Mouse (Mus musculus): ENCODE data around the gene Iqgap1.
"Not testable (repeated sequence)": the region's sequence is repeated elsewhere in the genome, so short reads cannot be mapped to it uniquely, and the experiment has no call there.

Iqgap1 gene

DNA sequence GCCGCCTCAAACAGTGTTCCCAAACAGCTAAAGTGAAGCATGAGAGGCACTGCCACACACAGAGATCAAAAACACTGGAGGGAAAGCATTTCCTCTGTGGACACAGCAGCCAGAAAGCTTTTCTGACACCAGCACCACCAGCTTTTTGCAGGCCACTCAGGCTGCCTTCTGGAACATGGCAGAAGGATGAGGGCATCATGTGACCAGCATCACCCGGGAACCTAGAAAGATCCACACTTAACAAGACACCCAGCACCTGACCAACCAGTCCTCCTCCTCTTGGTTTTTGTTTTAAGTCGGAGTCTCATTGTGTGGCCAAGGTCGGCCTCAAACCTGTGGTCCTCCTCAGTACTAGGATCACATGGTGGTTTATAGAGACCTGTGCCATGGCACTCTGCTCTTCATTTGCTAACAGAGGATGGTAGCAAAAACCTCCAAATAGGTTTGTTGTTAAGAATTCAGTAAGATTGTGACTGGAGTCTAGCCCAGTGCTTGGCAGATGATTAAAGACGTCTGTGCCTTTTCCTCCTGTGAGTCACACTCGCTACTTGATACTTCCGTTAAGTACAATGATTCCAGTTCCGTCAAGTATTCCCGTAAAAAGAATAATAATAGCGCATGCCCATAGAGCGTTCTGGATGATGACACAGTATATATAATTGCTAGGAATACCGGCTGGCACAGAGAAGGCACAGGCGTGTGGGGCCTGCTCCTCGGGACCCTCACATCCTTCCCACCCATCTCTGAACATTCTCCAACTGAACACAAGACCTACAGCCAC is 51.8 kb downstream of the Iqgap1 start:
- DNase-seq (ENCODE audit: low read depth, low spot score): no peak

DNA sequence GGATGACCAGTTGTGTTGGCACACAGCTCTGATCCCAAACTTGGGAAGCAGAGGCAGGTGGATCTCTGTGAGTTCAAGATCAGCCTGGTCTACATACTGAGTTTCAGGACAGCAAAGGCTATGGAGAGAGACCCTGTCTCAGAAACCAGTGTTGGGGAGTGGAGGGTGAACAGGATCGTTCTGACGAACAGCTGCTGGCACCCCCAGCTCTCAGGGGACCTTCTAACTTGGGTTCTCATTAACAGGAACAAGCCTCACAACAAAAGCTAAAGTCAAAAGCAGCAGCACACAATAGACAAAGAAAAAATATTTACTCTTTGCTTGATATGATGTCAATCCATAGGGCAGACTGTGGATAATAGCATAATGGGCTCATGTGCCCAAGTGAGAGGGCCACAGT is 55.3 kb downstream of the Iqgap1 start:
- DNase-seq (ENCODE audit: low read depth, low spot score): no peak

DNA sequence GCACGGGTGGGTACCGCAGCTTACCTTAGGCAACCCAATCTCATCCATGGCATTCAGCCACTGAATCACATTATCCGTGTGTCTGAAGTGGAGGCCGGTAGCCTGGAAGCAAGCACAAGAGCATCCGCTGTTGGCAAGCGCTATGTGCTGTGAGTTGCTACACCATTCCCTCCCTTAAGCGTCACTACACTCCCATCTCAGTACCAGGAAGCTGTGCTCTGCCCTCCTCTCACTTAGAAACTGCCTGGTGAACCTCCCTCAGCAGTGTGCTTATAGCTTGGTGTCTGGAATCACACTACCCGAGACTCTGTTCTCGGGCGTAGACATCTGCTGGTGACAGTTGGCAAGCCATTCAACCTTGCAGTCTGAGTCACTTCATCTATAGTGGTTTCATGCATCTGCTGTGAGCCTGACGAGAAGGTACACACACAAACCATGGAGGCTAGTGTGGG is 58.9 kb downstream of the Iqgap1 start:
- DNase-seq (ENCODE audit: low read depth, low spot score): peak; percentile 50

DNA sequence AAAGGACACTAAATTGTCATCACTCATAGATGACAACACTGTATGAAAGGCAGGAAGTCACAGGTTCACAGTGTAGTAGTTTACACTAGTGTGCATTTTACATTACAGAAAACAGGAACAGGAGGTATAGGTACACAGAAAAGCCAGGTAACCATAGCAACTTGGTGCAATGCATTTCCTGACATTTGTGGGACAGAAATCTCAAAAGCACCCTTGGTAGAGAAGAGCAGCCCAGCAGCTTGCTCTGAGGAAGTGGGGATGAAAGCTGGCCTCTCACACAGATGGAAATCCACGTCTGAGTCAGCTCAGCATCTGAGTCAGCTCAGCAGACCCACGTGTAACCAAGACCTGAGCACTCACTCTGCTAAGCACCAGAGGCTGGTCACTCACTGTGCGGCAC is 59.7 kb downstream of the Iqgap1 start:
- peak; percentile 91 for DNase-seq (ENCODE audit: low read depth, low spot score)

DNA sequence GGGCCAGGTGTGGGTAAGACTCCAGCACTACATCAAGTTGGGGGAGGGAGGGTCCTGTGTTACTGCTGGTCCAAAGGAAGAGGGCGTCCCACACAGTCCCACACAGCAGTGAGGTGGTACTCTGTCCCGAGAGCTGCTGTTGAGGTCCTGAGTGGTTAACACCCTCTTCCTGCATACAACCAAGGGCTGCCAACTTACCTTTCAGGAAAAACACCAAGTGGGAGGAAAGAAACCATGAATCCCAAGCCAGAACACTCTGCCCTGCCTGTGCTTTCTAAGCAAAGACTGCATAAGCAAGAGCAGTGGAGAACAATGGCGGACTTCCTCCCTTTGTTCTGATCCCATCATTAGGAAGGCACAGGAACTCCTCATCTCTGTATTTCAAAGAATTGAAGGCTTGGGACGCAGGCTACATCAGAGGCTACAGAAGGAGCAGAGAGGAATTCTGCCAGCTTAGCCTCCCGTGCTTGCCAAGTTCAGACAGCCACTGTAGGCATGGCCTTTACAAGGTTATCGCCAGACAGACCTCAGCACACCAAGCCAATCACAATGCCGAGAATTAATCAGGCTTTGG is 61.8 kb downstream of the Iqgap1 start:
- DNase-seq (ENCODE audit: low read depth, low spot score): no peak

DNA sequence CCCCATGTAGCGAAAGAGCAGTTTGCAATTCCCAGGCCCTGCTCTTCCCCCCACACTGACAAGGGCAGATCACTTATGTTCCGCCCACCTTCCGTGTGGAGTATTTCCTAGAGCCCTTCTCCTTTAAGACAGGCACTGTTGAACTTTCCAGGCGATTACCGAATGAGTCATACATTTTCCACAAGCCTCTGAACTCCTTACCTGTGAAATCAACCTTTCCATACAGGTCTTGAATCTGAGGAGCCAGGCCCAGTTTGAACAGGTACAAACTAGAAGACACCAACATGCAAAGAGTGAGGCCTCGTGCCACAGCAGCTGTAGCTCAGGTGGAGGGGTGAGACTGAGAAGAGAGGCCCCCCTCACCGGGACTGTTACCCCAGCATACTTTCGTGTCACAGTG is 63.5 kb downstream of the Iqgap1 start:
- peak; percentile 58 for DNase-seq (ENCODE audit: low read depth, low spot score)

DNA sequence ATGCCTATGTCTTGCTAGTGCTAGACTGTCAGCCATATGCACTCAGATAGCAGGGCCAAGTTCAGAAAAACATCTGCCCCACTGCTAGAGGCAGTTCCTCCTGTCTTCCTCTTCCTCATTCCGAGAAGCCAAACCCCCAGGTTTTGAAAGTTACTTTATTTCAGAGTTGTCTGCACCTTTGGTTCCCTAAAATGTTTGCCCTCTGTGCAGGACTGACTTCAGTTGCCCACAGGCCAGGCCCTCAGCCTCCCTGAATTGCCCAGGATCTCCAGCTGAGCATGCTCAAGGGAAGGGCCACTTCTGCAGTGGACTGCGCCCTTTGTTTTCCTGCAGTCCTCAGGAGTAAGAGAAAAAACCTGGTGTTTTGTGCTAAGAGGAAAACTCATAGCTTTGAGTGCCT is 71.7 kb downstream of the Iqgap1 start:
- DNase-seq (ENCODE audit: low read depth, low spot score): no peak

DNA sequence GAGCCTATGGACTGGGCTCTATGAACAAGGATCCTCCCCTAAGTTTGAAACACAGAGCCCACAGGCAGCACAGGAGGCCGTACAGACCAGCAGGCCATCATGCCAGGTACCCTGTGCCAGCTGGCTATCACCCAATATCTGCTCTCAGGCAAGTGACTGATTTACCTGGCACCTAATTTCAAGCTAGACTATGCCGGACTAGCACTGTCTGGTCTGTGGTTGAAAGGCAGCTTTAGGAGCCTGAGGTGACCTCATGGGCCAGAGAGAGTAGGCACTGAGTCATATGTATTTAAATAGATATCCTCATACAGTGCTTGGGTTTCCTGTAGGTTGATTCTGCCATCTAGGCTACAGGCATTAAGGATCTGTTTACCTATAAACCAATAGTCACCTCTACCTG is 72.2 kb downstream of the Iqgap1 start:
- no peak for DNase-seq (ENCODE audit: low read depth, low spot score)

DNA sequence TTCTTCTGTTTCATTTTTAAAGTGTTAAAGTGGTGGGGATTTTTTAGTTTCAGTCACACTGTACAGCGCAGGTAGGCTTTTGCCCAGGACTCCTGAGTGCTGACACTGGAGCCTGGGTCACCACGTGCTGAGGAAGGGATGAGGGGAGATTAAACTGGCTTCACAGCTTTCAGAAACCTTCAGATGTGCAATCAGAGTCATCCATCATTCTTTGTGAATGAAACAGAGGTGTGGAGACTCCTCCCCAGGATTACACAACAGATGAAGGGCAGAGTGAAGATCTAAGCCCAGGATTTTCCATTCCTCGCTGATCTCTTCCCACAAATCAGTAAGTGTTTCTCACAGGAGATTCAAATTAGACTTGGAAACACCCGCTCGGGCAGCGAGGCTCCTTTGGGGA is 76.2 kb downstream of the Iqgap1 start:
- DNase-seq (ENCODE audit: low read depth, low spot score): no peak

DNA sequence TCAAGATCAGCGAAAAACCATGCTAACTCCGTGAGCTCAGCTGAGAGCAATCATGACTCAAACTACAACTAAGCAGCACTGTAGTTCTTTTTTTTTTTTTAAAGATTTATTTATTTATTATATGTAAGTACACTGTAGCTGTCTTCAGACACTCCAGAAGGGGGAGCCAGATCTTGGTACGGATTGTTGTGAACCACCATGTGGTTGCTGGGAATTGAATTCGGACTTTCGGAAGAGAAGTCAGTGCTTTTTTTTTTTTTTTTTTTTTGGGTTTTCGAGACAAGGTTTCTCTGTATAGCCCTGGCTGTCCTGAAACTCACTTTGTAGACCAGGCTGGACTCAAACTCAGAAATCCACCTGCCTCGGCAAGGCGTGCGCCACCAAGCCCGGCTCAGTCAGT is 76.7 kb downstream of the Iqgap1 start:
- DNase-seq (ENCODE audit: low read depth, low spot score): not testable (repeated sequence)

DNA sequence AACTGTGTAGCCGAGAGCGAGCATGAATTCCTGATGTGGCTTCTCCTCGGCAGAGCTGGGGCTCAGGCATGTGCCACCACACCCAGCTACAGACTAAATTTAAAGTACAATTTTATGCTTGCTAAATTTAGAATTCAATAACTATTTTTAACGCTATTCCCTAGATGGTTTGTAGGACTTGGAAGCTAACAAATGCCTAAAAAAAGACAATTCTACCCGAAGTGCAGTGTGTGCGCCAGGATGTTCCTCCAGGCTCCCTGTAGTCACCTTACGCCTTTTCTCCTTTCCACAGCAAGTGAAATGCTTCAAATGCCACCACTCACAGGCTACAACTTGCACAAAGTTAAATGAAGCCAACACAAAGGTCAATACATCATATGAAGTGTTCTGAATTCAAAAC is 78.4 kb downstream of the Iqgap1 start:
- no peak for DNase-seq (ENCODE audit: low read depth, low spot score)

DNA sequence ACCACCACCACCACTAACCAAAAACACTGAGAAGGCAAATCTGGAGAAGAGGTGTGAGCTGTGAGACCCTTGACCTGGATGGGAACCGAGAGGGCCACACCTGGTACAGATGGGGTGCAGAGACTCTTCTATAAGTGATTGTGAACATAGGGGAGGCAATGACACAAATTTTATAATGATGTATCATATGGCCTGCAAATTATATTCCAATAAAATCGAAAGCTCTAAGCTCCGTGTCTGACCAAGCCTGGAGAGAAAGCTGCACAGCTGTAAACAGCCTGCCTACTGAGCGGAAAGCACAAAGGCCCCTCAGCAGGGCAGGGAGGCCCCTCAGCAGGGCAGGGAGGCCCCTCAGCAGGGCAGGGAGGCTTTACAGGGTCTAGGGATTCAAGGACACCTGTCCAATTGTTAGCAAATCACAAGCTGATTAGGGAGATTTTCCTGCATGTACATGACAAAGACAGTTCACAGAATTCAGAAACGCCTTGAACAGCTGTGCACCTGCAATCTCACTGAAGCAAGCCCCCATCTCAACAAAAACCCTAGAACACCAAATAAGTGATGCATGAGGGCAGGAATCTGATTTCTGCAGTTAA is 79.5 kb downstream of the Iqgap1 start:
- DNase-seq (ENCODE audit: low read depth, low spot score): no peak

DNA sequence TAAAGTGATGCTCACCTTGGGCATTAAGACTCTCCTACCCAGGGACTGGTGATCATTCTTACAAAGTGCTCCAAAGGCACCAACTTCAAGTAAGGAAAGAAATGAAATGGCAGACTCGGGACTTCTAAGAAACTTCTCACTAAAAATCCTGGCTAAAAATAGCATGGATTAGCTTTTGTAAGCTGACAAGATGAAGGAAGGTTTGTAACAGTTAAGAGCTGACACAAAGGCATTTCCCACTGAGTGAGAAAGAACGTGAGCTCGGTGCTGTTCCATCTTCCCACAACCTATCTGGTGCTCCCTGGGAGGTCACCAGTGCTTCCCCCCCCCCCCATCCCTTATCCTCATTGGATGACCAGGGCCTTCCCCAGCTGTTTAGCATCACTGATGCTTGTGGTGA is 80.0 kb downstream of the Iqgap1 start:
- DNase-seq (ENCODE audit: low read depth, low spot score): no peak

DNA sequence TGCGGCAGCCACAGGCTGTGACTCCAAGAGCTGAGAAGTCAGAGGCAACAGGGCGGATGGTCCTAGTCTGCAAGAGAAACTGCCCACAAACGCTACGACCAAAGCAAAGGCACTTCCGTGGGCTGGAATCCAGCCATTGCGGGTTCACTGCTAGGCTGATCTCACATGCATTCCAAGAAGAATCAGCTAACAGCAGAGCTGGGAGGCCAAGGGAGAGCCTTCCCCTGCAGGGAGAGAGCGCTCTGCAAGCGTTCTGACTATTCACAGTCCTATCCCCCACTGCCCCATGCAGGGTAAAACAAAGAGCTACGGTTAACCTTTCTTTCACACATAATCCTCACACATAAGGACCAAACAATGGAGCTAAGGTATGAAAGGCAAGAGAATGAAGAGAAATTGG is 80.5 kb downstream of the Iqgap1 start:
- DNase-seq (ENCODE audit: low read depth, low spot score): no peak

DNA sequence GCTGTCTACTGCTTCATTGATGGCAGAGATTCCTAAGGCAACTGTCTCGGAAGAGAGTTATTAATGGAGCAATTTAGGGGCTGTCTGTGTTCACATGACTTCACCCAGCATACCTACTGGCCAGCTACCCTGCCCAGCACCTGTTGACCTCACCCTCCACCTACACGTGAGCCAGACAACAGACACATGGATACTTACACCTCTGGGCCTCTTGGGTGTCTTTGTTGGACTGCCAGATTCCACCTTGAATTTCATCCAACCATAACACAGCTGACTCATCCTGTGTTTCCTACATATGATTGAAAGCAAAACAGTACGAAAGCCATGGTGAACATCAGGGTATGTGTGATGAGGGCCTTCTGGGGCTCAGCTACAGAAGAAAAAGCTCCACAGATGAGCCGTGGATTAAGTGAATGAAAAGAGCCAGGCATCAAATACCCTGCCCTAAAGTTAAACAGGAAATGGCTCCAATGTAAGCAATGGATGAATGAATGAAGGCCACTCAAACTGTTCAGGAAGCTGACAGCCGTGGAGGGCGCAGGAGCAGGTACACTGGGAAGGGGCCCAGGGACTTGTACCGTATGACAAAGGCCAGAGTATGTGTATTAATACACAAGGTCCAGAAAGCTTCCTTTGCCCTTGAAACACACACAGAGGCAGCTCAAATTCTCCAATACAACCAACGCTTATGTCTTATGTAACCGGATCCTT is 81.7 kb downstream of the Iqgap1 start:
- DNase-seq (ENCODE audit: low read depth, low spot score): no peak

DNA sequence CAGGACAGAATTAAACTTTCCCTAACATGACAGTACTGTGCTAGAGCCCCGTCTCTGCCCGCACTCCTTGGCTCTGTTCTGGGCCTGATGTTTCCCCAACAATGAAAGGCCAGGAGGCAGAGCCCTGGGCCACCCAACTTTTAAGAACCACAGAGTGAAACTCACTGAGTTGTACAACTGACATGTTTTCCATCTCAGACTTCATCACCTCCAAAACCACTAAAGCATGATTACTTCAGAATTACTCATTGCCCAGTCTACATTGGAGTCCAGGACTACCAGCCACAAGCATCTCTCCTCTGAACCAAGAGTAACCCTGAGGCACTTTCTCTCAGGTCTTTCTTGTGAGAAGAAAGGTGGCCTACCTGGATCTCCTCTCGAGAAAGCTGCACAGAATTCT is 83.1 kb downstream of the Iqgap1 start:
- no peak for DNase-seq (ENCODE audit: low read depth, low spot score)

DNA sequence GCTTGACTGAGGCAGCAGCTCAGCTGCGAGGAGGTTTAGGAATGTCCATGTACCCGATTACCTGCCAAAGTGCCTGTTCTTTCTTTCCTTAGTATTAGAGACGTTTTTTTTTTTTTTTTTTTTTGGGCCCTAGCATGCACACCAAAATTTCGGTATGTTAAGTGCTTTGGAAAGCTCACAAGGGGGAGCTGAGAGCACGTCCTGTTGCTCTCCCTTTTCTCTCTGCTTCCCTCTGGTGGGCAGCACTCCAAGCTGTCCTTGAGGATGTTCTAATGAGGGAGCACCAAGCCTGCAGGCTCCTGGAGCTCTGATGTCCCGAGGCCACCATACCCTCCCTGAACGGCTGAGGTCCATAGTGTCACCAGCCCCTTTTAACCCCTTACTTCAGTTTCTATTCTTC is 84.8 kb downstream of the Iqgap1 start:
- DNase-seq (ENCODE audit: low read depth, low spot score): peak; percentile 60

DNA sequence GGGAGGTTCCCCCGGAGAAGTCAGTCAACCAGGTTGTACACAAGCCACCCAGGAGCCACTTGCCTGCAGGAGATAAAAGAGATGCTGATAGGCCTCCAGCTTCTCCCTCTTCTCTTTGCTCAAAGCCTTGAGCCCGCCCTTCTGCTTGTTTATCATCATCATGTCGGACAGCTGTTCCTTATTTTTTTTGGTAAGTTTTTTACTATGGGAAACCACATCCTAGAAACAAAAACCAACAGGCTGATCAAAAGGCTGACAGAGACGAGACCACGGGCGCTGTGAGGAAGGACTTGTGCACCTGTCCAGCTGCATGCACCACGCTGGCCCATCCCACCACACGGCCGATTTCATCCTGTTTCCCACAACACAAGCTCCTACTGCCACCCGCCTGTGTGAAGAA is 89.6 kb downstream of the Iqgap1 start:
- no peak for DNase-seq (ENCODE audit: low read depth, low spot score)

DNA sequence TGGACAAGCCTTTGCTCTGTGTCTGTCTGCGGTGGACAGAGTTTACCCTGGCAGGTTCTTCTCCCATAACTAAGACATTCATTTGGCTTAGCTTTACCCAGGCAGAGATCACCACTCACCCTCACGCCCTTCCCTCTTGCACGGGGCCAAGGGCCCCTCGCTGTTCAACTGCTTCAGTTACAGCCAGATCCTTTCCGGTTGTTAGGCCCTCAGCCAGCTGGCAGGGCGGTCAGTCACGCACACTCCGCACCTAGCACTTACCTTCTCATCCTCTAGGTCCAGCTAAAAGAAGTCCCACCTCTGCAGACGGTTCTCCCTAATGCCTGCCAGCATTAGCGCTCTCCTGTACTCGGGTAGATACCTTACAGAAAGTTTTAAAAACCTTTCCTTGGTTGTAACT is 92.8 kb downstream of the Iqgap1 start:
- no peak for DNase-seq (ENCODE audit: low read depth, low spot score)

DNA sequence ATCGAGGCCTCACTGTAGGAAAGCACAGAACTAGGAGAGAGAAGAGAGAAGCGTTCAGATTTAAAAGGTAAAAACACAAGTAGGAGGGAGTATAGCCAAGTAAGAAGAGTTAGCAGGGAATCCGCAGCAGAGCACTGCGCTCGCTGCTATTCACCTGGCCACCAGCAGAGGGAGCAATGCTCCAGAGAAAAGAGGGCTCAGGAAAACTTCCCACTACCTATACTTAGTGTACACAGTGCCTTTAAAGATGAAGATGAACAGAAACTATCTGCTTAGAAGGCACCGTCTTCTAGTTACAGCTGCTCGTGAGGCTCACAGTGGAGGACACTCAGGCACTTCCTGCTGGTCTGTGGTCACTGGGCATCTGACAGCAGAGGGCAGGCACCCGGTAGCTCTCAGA is 96.1 kb downstream of the Iqgap1 start:
- DNase-seq (ENCODE audit: low read depth, low spot score): peak; percentile 71

DNA sequence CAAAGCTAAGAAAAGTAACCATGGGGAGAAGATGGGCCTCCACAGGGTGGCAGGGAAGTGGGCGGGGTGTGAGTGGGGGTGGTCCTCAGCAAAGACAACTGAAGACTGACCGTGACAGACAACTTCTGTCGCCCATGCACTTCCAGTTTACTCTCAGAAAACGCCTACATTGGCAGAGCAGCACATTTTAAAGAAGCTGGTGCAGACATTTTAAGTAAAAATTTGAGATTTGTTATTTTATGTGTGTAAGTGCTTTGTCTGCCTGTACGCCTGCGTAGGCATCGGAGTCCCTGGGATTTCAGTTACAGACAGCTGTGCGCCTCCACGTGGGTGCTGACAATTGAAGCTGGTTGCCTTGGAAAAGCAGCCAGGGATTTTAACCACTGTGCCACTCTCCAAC is 104.7 kb downstream of the Iqgap1 start:
- no peak for DNase-seq (ENCODE audit: low read depth, low spot score)

DNA sequence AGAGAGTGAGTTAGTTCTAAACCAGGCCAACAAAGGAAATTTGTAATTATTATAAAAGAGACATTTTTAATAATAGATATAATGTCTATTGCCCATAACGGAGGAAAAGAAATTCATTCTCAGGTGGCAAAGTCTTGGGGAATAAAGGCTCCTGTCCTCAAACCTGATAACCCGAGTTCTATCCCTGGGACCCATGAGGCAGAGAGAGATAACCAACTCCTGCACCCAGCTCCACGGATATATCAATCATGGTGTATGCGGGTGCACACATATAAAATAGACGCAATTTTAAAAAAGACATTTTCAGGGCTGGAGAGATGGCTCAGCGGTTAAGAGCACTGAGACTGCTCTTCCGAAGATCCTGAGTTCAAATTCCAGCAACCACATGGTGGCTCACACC is 106.2 kb downstream of the Iqgap1 start:
- no peak for DNase-seq (ENCODE audit: low read depth, low spot score)

DNA sequence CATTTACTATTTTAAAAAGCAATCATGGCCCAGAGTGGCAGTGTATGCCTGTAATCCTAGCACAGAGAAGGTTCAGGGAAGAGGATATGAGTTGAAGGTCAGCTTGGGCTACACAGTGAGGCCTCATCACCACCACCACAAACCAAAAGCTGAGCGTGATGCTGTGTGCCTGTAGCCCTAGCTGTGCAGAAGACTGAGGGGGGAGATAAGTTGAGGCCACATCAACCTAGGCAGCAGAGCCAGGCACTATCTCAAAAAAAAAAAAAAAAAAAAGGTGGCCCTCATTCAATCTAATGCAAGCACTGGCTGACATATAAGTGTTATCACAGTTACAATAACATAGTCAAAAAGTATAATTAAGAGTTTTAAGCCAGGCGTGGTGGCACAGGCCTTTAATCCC is 106.7 kb downstream of the Iqgap1 start:
- no peak for DNase-seq (ENCODE audit: low read depth, low spot score)
